Mouse (Mus musculus) stomach, postnatal 0 days (tissue): ENCODE results near the gene Usp18. TPM values are rescaled to one million over a fixed set of nuclear protein-coding genes. Genes with fewer than 3 reads are reported as not detected.
A peak's percentile ranks its signal among the peaks of the same experiment; 100 is the strongest.

Source experiments
- ATAC-seq: fragments of 200-750 bp; cut with Nextera tagmentation; 2 replicates; pipeline ENCODE4 v1.8.0; 2017; ENCODE audit not compliant: low FRiP score, low TSS enrichment
- DNase-seq: peaks from one replicate; pipeline ENCODE4 v3.0.0-alpha.2; 2016; ENCODE audit warnings: low spot score
- H3K27ac ChIP-seq: fragments of 300-500 bp; sonication (generic); replicated peaks from 2 replicates; pipeline ENCODE4 v1.5.1; 2014; ENCODE audit warnings: mild to moderate bottlenecking, control low read depth
- H3K27me3 ChIP-seq: fragments of 300-500 bp; sonication (generic); 2 replicates; pipeline ENCODE4 v1.6.1; 2014; ENCODE audit warnings: low read length; ENCODE audit not compliant: control insufficient read depth, insufficient read depth
- H3K36me3 ChIP-seq: fragments of 300-500 bp; sonication (generic); 2 replicates; pipeline ENCODE4 v1.6.1; 2014; ENCODE audit warnings: low read length, mixed read lengths; ENCODE audit not compliant: control insufficient read depth, insufficient read depth
- H3K4me1 ChIP-seq: fragments of 300-500 bp; sonication (generic); replicated peaks from 2 replicates; pipeline ENCODE4 v1.6.1; 2014; ENCODE audit warnings: antibody characterized with exemption; ENCODE audit not compliant: control insufficient read depth, insufficient read depth
- H3K4me2 ChIP-seq: fragments of 300-500 bp; sonication (generic); replicated peaks from 2 replicates; pipeline ENCODE4 v1.6.1; 2014; ENCODE audit warnings: low read depth, mild to moderate bottlenecking, control low read depth, moderate library complexity
- H3K4me3 ChIP-seq: fragments of 300-500 bp; sonication (generic); 2 replicates; pipeline ENCODE4 v1.5.1; 2014; ENCODE audit warnings: low read depth, low read length, control low read depth
- H3K9ac ChIP-seq: fragments of 300-500 bp; sonication (generic); 2 replicates; pipeline ENCODE4 v1.6.1; 2014; ENCODE audit warnings: mild to moderate bottlenecking, low read length, control low read depth, mixed read lengths
- H3K9me3 ChIP-seq: fragments of 300-500 bp; sonication (generic); 2 replicates; pipeline ENCODE4 v1.6.1; 2016; ENCODE audit warnings: low read length; ENCODE audit not compliant: control insufficient read depth
- CTCF ChIP-seq: IDR thresholded peaks from 2 replicates; pipeline ENCODE4 v1.5.1; 2016; ENCODE audit warnings: antibody characterized with exemption, low read depth, mild to moderate bottlenecking, moderate library complexity
- EP300 ChIP-seq: optimal IDR thresholded peaks from 2 replicates; pipeline ENCODE3; 2016; ENCODE audit warnings: antibody characterized with exemption
- WGBS: fragments of 180-500 bp; shearing (Covaris S2); extraction: QIAGEN DNeasy Blood & Tissue Kit; methylation state at CpG from one replicate; pipeline ENCODE4 v1.1.7; 2014; 5-methylcytosine and 5-hydroxymethylcytosine counted together
- polyA plus RNA-seq: library from polyadenylated mRNA; unstranded; fragments of >200 nt; fragmentation: Nextera tagmentation; extraction: Ambion mirVana; gene quantifications from 2 replicates; pipeline ENCODE4 v1.2.1, GENCODE M21; 2015

Gene Usp18
- polyA plus RNA-seq, 1 experiment from 2014 or later, result 5.1 TPM

DNA sequence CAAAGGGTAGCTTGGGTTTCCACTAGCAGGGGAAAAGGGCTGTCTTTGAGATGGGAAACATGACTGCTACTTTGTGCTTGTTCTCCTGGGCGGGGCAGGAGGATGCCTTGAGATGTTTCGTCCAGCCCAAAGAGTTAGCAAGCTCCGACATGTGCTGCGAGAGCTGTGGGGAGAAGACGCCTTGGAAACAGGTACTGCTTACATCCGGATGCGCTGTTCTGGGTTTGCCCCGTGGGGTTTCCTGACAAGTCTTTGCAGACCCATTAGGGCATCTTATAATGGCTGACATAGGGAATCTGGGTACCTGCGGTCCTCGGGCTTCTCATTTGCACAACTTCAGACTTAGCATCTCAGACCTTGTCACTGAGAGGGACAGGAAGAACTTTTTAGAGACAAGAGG lies 16.3 kb downstream of the Usp18 start:
- no peaks in the 10 kb centered on the region for H3K9me3 ChIP-seq
- no peak overlapping the region for H3K4me2 ChIP-seq
- no peaks in the 10 kb centered on the region for H3K36me3 ChIP-seq
- H3K4me1 ChIP-seq, result no peaks in the 10 kb centered on the region
- H3K4me3 ChIP-seq, result no peak overlapping the region
- H3K27me3 ChIP-seq, result no peaks in the 10 kb centered on the region
- H3K27ac ChIP-seq, result no peak overlapping the region
- WGBS, result 85% methylated on average over 10 of the region's 10 CpGs
- no peak for TF ChIP-seq EP300
- TF ChIP-seq CTCF, result no peak
- ATAC-seq, result no peak
- no peak for DNase-seq
- no peak overlapping the region for H3K9ac ChIP-seq

DNA sequence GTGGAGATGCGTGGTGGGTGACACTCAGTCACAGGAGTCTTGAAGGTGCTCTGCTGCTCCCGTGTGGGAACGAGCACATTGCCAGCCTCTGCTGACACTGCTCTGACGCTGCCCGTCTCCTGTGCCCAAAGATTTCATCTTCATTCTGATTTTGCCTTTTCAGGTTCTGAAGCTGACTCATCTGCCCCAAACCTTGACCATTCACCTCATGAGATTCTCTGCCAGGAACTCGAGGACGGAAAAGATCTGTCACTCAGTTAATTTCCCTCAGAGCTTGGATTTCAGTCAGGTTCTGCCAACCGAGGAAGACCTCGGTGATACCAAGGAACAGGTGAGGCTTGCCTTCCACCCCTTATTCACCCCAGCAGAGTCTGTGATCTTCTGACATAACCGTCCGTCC lies 16.8 kb downstream of the Usp18 start:
- no peaks in the 10 kb centered on the region for H3K27me3 ChIP-seq
- no peak overlapping the region for H3K27ac ChIP-seq
- 88% methylated on average over 11 of the region's 11 CpGs for WGBS
- no peak overlapping the region for H3K9ac ChIP-seq
- TF ChIP-seq EP300 (no peak), CTCF (no peak)
- no peak overlapping the region for H3K4me3 ChIP-seq
- H3K9me3 ChIP-seq, result no peaks in the 10 kb centered on the region
- H3K4me1 ChIP-seq, result no peaks in the 10 kb centered on the region
- no peaks in the 10 kb centered on the region for H3K36me3 ChIP-seq
- no peak for ATAC-seq
- DNase-seq, result no peak
- no peak overlapping the region for H3K4me2 ChIP-seq

DNA sequence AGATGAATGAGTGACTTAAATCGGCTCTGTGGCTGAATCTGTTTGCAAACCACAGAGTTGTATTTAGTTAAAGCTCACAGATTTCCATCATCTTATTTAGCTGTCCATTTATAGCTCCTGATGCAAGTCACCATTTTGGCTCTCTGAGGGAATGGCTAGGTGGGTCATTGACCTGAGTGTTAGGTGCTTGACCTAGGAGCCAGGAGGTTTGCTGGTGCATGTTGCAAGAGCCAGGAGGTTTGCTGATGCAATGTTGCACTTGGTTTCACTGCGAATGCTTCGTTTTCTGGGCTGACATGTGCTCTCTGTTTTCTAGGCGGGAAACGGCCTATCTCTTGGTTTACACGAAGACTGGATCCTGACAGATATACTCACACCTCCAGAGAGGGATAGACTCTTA lies 24.4 kb downstream of the Usp18 start:
- Histone ChIP-seq H3K9me3 (no peaks in the 10 kb centered on the region), H3K27me3 (no peaks in the 10 kb centered on the region), H3K27ac (no peak overlapping the region), H3K4me3 (no peak overlapping the region), H3K36me3 (no peaks in the 10 kb centered on the region), H3K4me1 (no peaks in the 10 kb centered on the region), H3K9ac (no peak overlapping the region), H3K4me2 (no peak overlapping the region)
- ATAC-seq (no peak), DNase-seq (no peak)
- no peak for TF ChIP-seq EP300
- WGBS, result 81% methylated on average over 6 of the region's 6 CpGs

DNA sequence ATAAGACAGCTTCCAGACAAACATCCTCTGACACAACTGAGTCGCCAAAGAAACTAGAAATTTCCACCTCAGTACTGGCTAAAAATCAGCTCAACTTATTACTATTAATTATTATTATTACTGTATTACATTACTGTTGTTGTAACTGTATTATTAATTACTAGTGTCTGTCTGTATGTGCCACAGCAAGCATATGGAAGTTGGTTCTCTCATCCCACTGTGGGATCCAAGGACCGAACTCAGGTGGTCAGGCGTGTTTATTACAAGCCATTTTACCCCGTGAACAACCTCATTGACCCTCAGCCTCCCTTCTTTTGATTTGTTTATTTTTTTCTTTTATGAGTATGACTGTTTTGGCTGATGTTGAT lies 26.0 kb downstream of the Usp18 start:
- Histone ChIP-seq H3K9me3 (no peaks in the 10 kb centered on the region), H3K36me3 (no peaks in the 10 kb centered on the region), H3K4me3 (peak overlapping the region; percentile 33; the same call in 1 of the 2 replicates), H3K4me2 (0 out of 2 replicates have a peak overlapping the region, but pooled peaks have one; percentile 64), H3K9ac (no peak overlapping the region), H3K4me1 (no peaks in the 10 kb centered on the region), H3K27ac (no peak overlapping the region), H3K27me3 (no peaks in the 10 kb centered on the region)
- DNase-seq, result no peak
- WGBS, result 9% methylated on average over 4 of the region's 4 CpGs
- no peak for TF ChIP-seq EP300
- no peak for TF ChIP-seq CTCF
- ATAC-seq, result no peak

DNA sequence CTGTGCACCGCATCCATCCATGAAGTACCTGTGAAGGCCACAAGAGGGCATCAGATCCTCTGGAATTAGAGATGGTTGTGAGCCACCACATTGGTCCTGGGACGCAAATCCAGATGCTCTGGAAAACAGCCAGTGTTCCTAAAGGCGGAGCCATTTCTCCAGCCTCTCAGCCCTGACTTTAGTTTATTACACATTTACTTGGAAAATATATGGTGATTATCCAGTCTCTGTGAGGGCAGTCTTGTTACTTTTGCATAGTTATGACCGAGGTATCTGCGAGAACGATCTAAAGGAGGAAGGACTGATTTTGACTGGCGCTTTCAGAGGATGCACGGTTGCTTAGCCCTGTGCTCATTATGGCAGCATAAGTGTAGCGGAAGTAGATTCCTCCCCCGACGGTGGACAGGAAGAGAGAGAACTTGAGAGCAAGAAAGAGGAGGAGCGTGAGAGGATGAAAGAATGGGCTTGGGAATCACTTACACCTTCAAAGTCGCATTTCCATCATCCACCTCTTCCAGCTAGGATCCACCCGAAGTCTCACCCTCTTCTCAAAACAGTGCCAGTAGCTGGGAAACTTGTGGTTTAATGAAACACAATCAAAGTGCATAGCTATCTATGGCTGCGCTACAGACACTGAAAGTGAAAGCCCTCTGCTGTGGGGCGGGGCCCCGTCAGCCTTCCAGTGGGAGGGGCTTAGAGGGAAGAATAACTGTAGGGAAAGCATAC lies 26.5 kb downstream of the Usp18 start:
- Histone ChIP-seq H3K9ac (no peak overlapping the region), H3K27ac (peak overlapping the region; percentile 37), H3K9me3 (no peaks in the 10 kb centered on the region), H3K36me3 (no peaks in the 10 kb centered on the region), H3K4me3 (peak overlapping the region; percentile 33), H3K27me3 (no peaks in the 10 kb centered on the region), H3K4me1 (no peaks in the 10 kb centered on the region), H3K4me2 (peak overlapping the region; percentile 64)
- TF ChIP-seq CTCF (peak; percentile 94), EP300 (no peak)
- WGBS, result 14% methylated on average over 17 of the region's 17 CpGs
- peak; percentile 75 for DNase-seq
- ATAC-seq, result peak; percentile 90

- DNase-seq (no peak), ATAC-seq (no peak)
- WGBS, result 82% methylated on average over 3 of the region's 3 CpGs
- Histone ChIP-seq H3K36me3 (no peaks in the 10 kb centered on the region), H3K4me1 (no peaks in the 10 kb centered on the region), H3K4me2 (no peak overlapping the region), H3K27ac (no peak overlapping the region), H3K9me3 (no peaks in the 10 kb centered on the region), H3K4me3 (no peak overlapping the region), H3K9ac (no peak overlapping the region), H3K27me3 (no peaks in the 10 kb centered on the region)
- TF ChIP-seq EP300, result no peak
- peak; percentile 60 for TF ChIP-seq CTCF
Measured at GRCm38 (mm10) chr6:121274356-121274755, 28.6 kb downstream of the Usp18 start.
